Mouse (Mus musculus): ENCODE data around the gene Gm48552. TPM values are rescaled to one million over a fixed set of nuclear protein-coding genes. Genes with fewer than 3 reads are reported as not detected.

Gm48552 gene
- total and polyA plus RNA-seq, 3 experiments, result 0.46 to 1.1 (median 0.98) TPM

DNA sequence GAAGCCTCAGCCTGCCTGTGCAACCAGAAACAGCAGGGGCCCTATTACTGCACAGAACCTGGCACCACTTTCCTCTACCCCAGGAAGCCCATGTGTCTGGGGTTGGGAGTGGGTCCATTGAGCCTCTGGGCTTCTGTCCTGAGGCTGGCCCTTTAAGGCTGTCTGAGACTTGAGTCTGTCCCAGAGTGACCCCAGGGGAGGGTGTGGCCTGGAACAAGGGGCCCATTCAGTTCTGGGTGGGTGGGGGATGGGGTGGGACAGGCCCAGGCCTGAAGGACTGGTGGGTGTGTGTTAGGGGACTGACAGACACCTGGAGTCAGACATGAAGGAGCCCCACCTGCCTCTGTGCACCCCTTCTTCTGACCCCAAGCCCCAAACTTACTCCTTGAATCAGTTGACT lies 25.9 kb downstream of the Gm48552 start:
- Histone ChIP-seq H3K4me3 (replicated peaks in 1 of 3; ENCODE audit: low read depth in 2 of 3, low read length in 2 of 3, poor library complexity in 1 of 3) (no peak overlapping the region), H3K9ac (ENCODE audit: insufficient read depth, low read depth) (no peak overlapping the region), H3K36me3 (replicated peaks in 1 of 2; ENCODE audit: control insufficient read depth in 1 of 2, insufficient read depth in 1 of 2, low read length in 1 of 2) (peaks cover 21 to 56% of the 10 kb centered on the region in 2 experiments), H3K4me1 (ENCODE audit: control insufficient read depth in 1 of 2, insufficient read depth in 2 of 2) (peaks cover 53 to 64% of the 10 kb centered on the region in 2 experiments), H3K9me3 (replicated peaks; ENCODE audit: low read length) (no peaks in the 10 kb centered on the region), H3K27ac (ENCODE audit: insufficient read depth, low read depth) (peak overlapping the region; percentile 30; the same call in 1 of the 2 replicates), H3K4me2 (ENCODE audit: insufficient read depth, low read depth, poor library complexity, severe bottlenecking) (peak overlapping the region; percentile 39; the same call in 1 of the 2 replicates), H3K27me3 (replicated peaks) (no peaks in the 10 kb centered on the region), H3K79me2 (replicated peaks; ENCODE audit: control insufficient read depth, extremely low read depth, insufficient read depth, poor library complexity, severe bottlenecking) (peaks cover 8% of the 10 kb centered on the region; the same call in 1 of the 2 replicates)
- DNase-seq (ENCODE audit: extremely low read depth), result no peak
- no peak for TF ChIP-seq MEF2A (IDR thresholded peaks at IDR 0.05; ENCODE audit: borderline replicate concordance, low read depth, low read length)
- no peak for TF ChIP-seq ELF1 (IDR thresholded peaks at IDR 0.05; ENCODE audit: low read depth, low read length)
- TF ChIP-seq MXI1 (IDR thresholded peaks at IDR 0.05; ENCODE audit: low read depth, low read length), result no peak
- no peak for TF ChIP-seq POLR2A (IDR thresholded peaks at IDR 0.05; ENCODE audit: low read depth, low read length)
- TF ChIP-seq HCFC1 (IDR thresholded peaks at IDR 0.05; ENCODE audit: low read depth, low read length), result no peak
- TF ChIP-seq ETS1 (conservative IDR thresholded peaks at IDR 0.05; ENCODE audit: low read depth, low read length), result no peak
- 0 out of 2 replicates have a peak, but pooled peaks have one; percentile 24 for TF ChIP-seq MAZ (IDR thresholded peaks at IDR 0.05; ENCODE audit: low read depth, low read length)
- no peak for TF ChIP-seq MYC (IDR thresholded peaks at IDR 0.05; ENCODE audit: low read depth, low read length)
- no peak for TF ChIP-seq USF2 (conservative IDR thresholded peaks at IDR 0.05; ENCODE audit: low read depth, low read length)
- no peak for TF ChIP-seq JUN (IDR thresholded peaks at IDR 0.05; ENCODE audit: insufficient read depth, low read depth, low read length)
- TF ChIP-seq TBP (conservative IDR thresholded peaks at IDR 0.05; ENCODE audit: low read depth, low read length), result no peak
- TF ChIP-seq ZNF384 (IDR thresholded peaks at IDR 0.05; ENCODE audit: low read depth, low read length), result no peak
- no peak for TF ChIP-seq E2F4 (IDR thresholded peaks at IDR 0.05; ENCODE audit: insufficient replicate concordance, low read depth, low read length)
- TF ChIP-seq TCF12 (IDR thresholded peaks at IDR 0.05; ENCODE audit: low read depth, low read length), result no peak
- TF ChIP-seq IRF4 (IDR thresholded peaks at IDR 0.05; ENCODE audit: low read depth, low read length), result no peak; the same call in 1 of the 2 replicates
- TF ChIP-seq BHLHE40 (IDR thresholded peaks at IDR 0.05; ENCODE audit: low read depth, low read length), result no peak
- TF ChIP-seq RAD21 (IDR thresholded peaks at IDR 0.05; ENCODE audit: low read depth, low read length), result no peak
- TF ChIP-seq CHD2 (IDR thresholded peaks at IDR 0.05; ENCODE audit: low read length), result 0 out of 2 replicates have a peak, but pooled peaks have one; percentile 23
- TF ChIP-seq ZC3H11A (IDR thresholded peaks at IDR 0.05; ENCODE audit: low read depth, low read length), result no peak
- TF ChIP-seq EP300 (IDR thresholded peaks at IDR 0.05; ENCODE audit: low read length), result no peak
- TF ChIP-seq CHD1 (IDR thresholded peaks at IDR 0.05; ENCODE audit: low read depth, low read length), result 0 out of 2 replicates have a peak, but pooled peaks have one; percentile 27
- no peak for TF ChIP-seq NRF1 (IDR thresholded peaks at IDR 0.05; ENCODE audit: low read depth, low read length)
- no peak for TF ChIP-seq MAX (IDR thresholded peaks at IDR 0.05; ENCODE audit: low read length)
- in situ Hi-C loops (cut with MboI; ENCODE audit: low pct_ligation_motif_present, low pct_unique_long_range_greater_than_20kb, low sequenced_read_pairs) (no loop called here), dilution Hi-C loops (cut with MboI; ENCODE audit: extremely low pct_ligation_motif_present, extremely low pct_unique_long_range_greater_than_20kb, low sequenced_read_pairs) (no loop called here)
